Mouse (Mus musculus) hindbrain, embryonic 14.5 days (tissue): Measurements from ENCODE around the gene Tln2. TPM values are rescaled to one million over a fixed set of nuclear protein-coding genes. Genes with fewer than 3 reads are reported as not detected.

ENCODE experiments used
- ATAC-seq: fragments of 200-750 bp; cut with Nextera tagmentation; 2 replicates; pipeline ENCODE4 v1.8.0; 2017; ENCODE audit warnings: moderate number of reproducible peaks, mild to moderate bottlenecking, moderate TSS enrichment, moderate library complexity; ENCODE audit not compliant: low FRiP score
- DNase-seq: peaks from one replicate; pipeline ENCODE4 v3.0.0-alpha.2; 2015; ENCODE audit warnings: low spot score
- H3K27ac ChIP-seq: fragments of 300-500 bp; sonication (generic); 2 replicates; pipeline ENCODE4 v1.5.1; 2014; ENCODE audit warnings: mild to moderate bottlenecking, moderate library complexity
- H3K27me3 ChIP-seq: fragments of 300-500 bp; sonication (generic); 2 replicates; pipeline ENCODE4 v1.6.1; 2014; ENCODE audit warnings: mild to moderate bottlenecking, low read length, mixed read lengths; ENCODE audit not compliant: control insufficient read depth, insufficient read depth
- H3K36me3 ChIP-seq: fragments of 300-500 bp; sonication (generic); replicated peaks from 2 replicates; pipeline ENCODE4 v1.6.1; 2014; ENCODE audit not compliant: control insufficient read depth, insufficient read depth
- H3K4me1 ChIP-seq: fragments of 300-500 bp; sonication (generic); replicated peaks from 2 replicates; pipeline ENCODE4 v1.6.1; 2014; ENCODE audit warnings: antibody characterized with exemption, low read length, mixed read lengths; ENCODE audit not compliant: control insufficient read depth, insufficient read depth
- H3K4me2 ChIP-seq: fragments of 300-500 bp; sonication (generic); replicated peaks from 2 replicates; pipeline ENCODE4 v1.6.1; 2014; ENCODE audit warnings: mild to moderate bottlenecking, moderate library complexity
- H3K4me3 ChIP-seq: fragments of 300-500 bp; sonication (generic); replicated peaks from 2 replicates; pipeline ENCODE4 v1.5.1; 2014; ENCODE audit warnings: mild to moderate bottlenecking, low read length
- H3K9ac ChIP-seq: fragments of 300-500 bp; sonication (generic); 2 replicates; pipeline ENCODE4 v1.6.1; 2014
- H3K9me3 ChIP-seq: fragments of 300-500 bp; sonication (generic); 2 replicates; pipeline ENCODE4 v1.6.1; 2016; ENCODE audit warnings: low read length; ENCODE audit not compliant: control insufficient read depth
- WGBS: fragments of 180-500 bp; shearing (Covaris S2); extraction: QIAGEN DNeasy Blood & Tissue Kit; methylation state at CpG from one replicate; pipeline ENCODE4 v1.1.7; 2014; 5-methylcytosine and 5-hydroxymethylcytosine counted together
- polyA plus RNA-seq: library from polyadenylated mRNA; unstranded; fragments of >200 nt; fragmentation: Nextera tagmentation; extraction: Ambion mirVana; gene quantifications from 2 replicates; pipeline ENCODE4 v1.2.1, GENCODE M21; 2014

The Tln2 gene
- polyA plus RNA-seq, 1 experiment from 2014 or later = 41.5 TPM

GRCm38 (mm10) chr9:67235441-67236217, 323.9 kb downstream of the Tln2 start:
- H3K9ac ChIP-seq = no peak overlapping the region
- no peak for ATAC-seq
- WGBS = 88% methylated on average over 12 of the region's 12 CpGs
- no peak overlapping the region for H3K27ac ChIP-seq
- H3K4me2 ChIP-seq = no peak overlapping the region
- no peaks in the 10 kb centered on the region for H3K27me3 ChIP-seq
- no peaks in the 10 kb centered on the region for H3K9me3 ChIP-seq
- no peak for DNase-seq
- H3K36me3 ChIP-seq = peaks cover 11% of the 10 kb centered on the region
- H3K4me3 ChIP-seq = no peak overlapping the region
- no peaks in the 10 kb centered on the region for H3K4me1 ChIP-seq

GRCm38 (mm10) chr9:67229033-67229432, 330.5 kb downstream of the Tln2 start:
- H3K27me3 ChIP-seq = no peaks in the 10 kb centered on the region
- H3K9me3 ChIP-seq = no peaks in the 10 kb centered on the region
- no peaks in the 10 kb centered on the region; the same call in 1 of the 2 replicates for H3K36me3 ChIP-seq
- no peak overlapping the region for H3K4me2 ChIP-seq
- 82% methylated on average over 5 of the region's 5 CpGs for WGBS
- no peak overlapping the region for H3K9ac ChIP-seq
- DNase-seq = no peak
- H3K27ac ChIP-seq = no peak overlapping the region
- no peak overlapping the region for H3K4me3 ChIP-seq
- ATAC-seq = no peak
- H3K4me1 ChIP-seq = no peaks in the 10 kb centered on the region

GRCm38 (mm10) chr9:67220388-67220787, 339.1 kb downstream of the Tln2 start:
- Histone ChIP-seq H3K4me1 (no peaks in the 10 kb centered on the region), H3K9ac (no peak overlapping the region), H3K4me2 (no peak overlapping the region), H3K27me3 (no peaks in the 10 kb centered on the region), H3K27ac (no peak overlapping the region), H3K9me3 (no peaks in the 10 kb centered on the region), H3K4me3 (no peak overlapping the region), H3K36me3 (peaks cover 5% of the 10 kb centered on the region)
- WGBS = 66% methylated on average over 3 of the region's 3 CpGs
- DNase-seq (no peak), ATAC-seq (no peak)

GRCm38 (mm10) chr9:67218001-67218400, 341.5 kb downstream of the Tln2 start:
- Histone ChIP-seq H3K36me3 (peaks cover 5% of the 10 kb centered on the region; the same call in 1 of the 2 replicates), H3K9me3 (no peaks in the 10 kb centered on the region), H3K4me2 (no peak overlapping the region), H3K4me3 (no peak overlapping the region), H3K9ac (no peak overlapping the region), H3K27ac (no peak overlapping the region), H3K27me3 (no peaks in the 10 kb centered on the region), H3K4me1 (no peaks in the 10 kb centered on the region)
- WGBS = 61% methylated on average over 9 of the region's 9 CpGs
- DNase-seq = no peak
- ATAC-seq = no peak

GRCm38 (mm10) chr9:67214191-67214985, 345.1 kb downstream of the Tln2 start:
- ATAC-seq (no peak), DNase-seq (no peak)
- H3K27me3 ChIP-seq = no peaks in the 10 kb centered on the region
- no peak overlapping the region for H3K27ac ChIP-seq
- no peaks in the 10 kb centered on the region; the same call in 1 of the 2 replicates for H3K36me3 ChIP-seq
- no peak overlapping the region for H3K4me3 ChIP-seq
- no peak overlapping the region for H3K4me2 ChIP-seq
- no peak overlapping the region for H3K9ac ChIP-seq
- no peaks in the 10 kb centered on the region for H3K9me3 ChIP-seq
- H3K4me1 ChIP-seq = no peaks in the 10 kb centered on the region
- WGBS = 80% methylated on average over 3 of the region's 3 CpGs

GRCm38 (mm10) chr9:67213275-67213674, 346.2 kb downstream of the Tln2 start:
- ATAC-seq (no peak), DNase-seq (peak; percentile 74)
- H3K27me3 ChIP-seq = no peaks in the 10 kb centered on the region
- H3K27ac ChIP-seq = no peak overlapping the region
- no peak overlapping the region for H3K4me3 ChIP-seq
- H3K9ac ChIP-seq = no peak overlapping the region
- no peaks in the 10 kb centered on the region for H3K4me1 ChIP-seq
- no peaks in the 10 kb centered on the region for H3K9me3 ChIP-seq
- WGBS = 78% methylated on average over 6 of the region's 6 CpGs
- no peaks in the 10 kb centered on the region for H3K36me3 ChIP-seq
- no peak overlapping the region for H3K4me2 ChIP-seq

GRCm38 (mm10) chr9:67211220-67211619, 348.3 kb downstream of the Tln2 start:
- no peak overlapping the region for H3K27ac ChIP-seq
- ATAC-seq (no peak), DNase-seq (no peak)
- H3K4me2 ChIP-seq = no peak overlapping the region
- H3K4me1 ChIP-seq = no peaks in the 10 kb centered on the region
- H3K9me3 ChIP-seq = no peaks in the 10 kb centered on the region
- 94% methylated on average over 4 of the region's 4 CpGs for WGBS
- H3K4me3 ChIP-seq = no peak overlapping the region
- no peak overlapping the region for H3K9ac ChIP-seq
- no peaks in the 10 kb centered on the region for H3K36me3 ChIP-seq
- H3K27me3 ChIP-seq = no peaks in the 10 kb centered on the region

GRCm38 (mm10) chr9:67209451-67209850, 350.1 kb downstream of the Tln2 start:
- Histone ChIP-seq H3K4me2 (no peak overlapping the region), H3K4me1 (no peaks in the 10 kb centered on the region), H3K4me3 (no peak overlapping the region), H3K27me3 (no peaks in the 10 kb centered on the region), H3K9me3 (no peaks in the 10 kb centered on the region), H3K36me3 (no peaks in the 10 kb centered on the region), H3K27ac (no peak overlapping the region), H3K9ac (no peak overlapping the region)
- 96% methylated on average over 9 of the region's 9 CpGs for WGBS
- ATAC-seq (no peak), DNase-seq (no peak)

GRCm38 (mm10) chr9:67208420-67208819, 351.1 kb downstream of the Tln2 start:
- no peaks in the 10 kb centered on the region for H3K4me1 ChIP-seq
- H3K4me3 ChIP-seq = no peak overlapping the region
- no peaks in the 10 kb centered on the region for H3K36me3 ChIP-seq
- H3K4me2 ChIP-seq = no peak overlapping the region
- H3K9me3 ChIP-seq = no peaks in the 10 kb centered on the region
- no peak overlapping the region for H3K27ac ChIP-seq
- ATAC-seq = no peak
- no peaks in the 10 kb centered on the region for H3K27me3 ChIP-seq
- no peak overlapping the region for H3K9ac ChIP-seq
- DNase-seq = no peak
- 22% methylated on average over 3 of the region's 3 CpGs for WGBS
